In genomic region chr7:57348774-57349173, GRCm38 (mm10) we compare ENCODE assay signal across 14 mouse cellular contexts. TPM values are rescaled to one million over a fixed set of nuclear protein-coding genes. Genes with fewer than 3 reads are reported as not detected.
"Had no signal": no experiment of that assay in that cellular context is flagged by ENCODE, and none has a peak within 500 bp of the region (broad histone marks: within the 10 kb centered on the region; RNA-seq: fewer than 3 reads in every experiment).

No protein-coding gene starts in this region.

- H3K4me3 ChIP-seq: left cerebral cortex, adult 2 months; limb, embryonic 10.5 days; liver, embryonic 13.5 days; midbrain, embryonic 13.5 days; stomach, embryonic 15.5 days had no signal

- DNase-seq: kidney, postnatal 10 days; liver, embryonic 13.5 days; liver, postnatal 0 days; right cerebral cortex, postnatal 14 days; thymus, adult 2 months; thymus, postnatal 36 days had no signal

- H3K27me3 ChIP-seq: liver, embryonic 13.5 days; midbrain, embryonic 13.5 days; stomach, embryonic 15.5 days had no signal

- H3K36me3 ChIP-seq: limb, embryonic 10.5 days; liver, embryonic 13.5 days; midbrain, embryonic 13.5 days; stomach, embryonic 15.5 days had no signal

- H3K27ac ChIP-seq: left cerebral cortex, adult 2 months; limb, embryonic 10.5 days; liver, embryonic 13.5 days; midbrain, embryonic 13.5 days; stomach, embryonic 15.5 days had no signal

- H3K9me3 ChIP-seq: limb, embryonic 10.5 days; liver, embryonic 13.5 days; midbrain, embryonic 13.5 days; stomach, embryonic 15.5 days had no signal

- H3K9ac ChIP-seq: liver, embryonic 13.5 days; liver, postnatal 0 days; midbrain, embryonic 13.5 days; stomach, embryonic 15.5 days had no signal

- ATAC-seq: hindbrain, embryonic 16.5 days; inflammation-experienced regulatory T-cells, adult 6 months; intestine, postnatal 0 days; liver, postnatal 0 days; midbrain, embryonic 13.5 days had no signal

- H3K4me2 ChIP-seq: liver, embryonic 13.5 days; midbrain, embryonic 13.5 days; stomach, embryonic 15.5 days had no signal

- H3K4me1 ChIP-seq: limb, embryonic 10.5 days; liver, embryonic 13.5 days; midbrain, embryonic 13.5 days; stomach, embryonic 15.5 days had no signal

RNA-seq across cellular contexts. Expression of gene Gabrg3, which starts 38.2 kb away (rescaled TPM):
- polyA plus RNA-seq: inflammation-experienced regulatory T-cells, adult 6 months; liver, postnatal 0 days; spleen, adult 2 months had no signal
